Mouse (Mus musculus) liver, postnatal 0 days (tissue): ENCODE results near the gene Mrps31.

Experiments used
- CTCF ChIP-seq: sonication (generic); IDR thresholded peaks from 2 replicates; pipeline ENCODE4 v1.5.1; 2016; ENCODE audit warnings: antibody characterized with exemption, low read depth
- EP300 ChIP-seq: IDR thresholded peaks from 2 replicates; pipeline ENCODE4 v1.6.1; 2016; ENCODE audit warnings: antibody characterized with exemption, low read depth, mild to moderate bottlenecking

GRCm38 (mm10) chr8:22389874-22390273 is 21.3 kb upstream of the Mrps31 start:
- TF ChIP-seq CTCF (no peak), EP300 (no peak)
